Mouse (Mus musculus) neural tube, embryonic 11.5 days (tissue): ENCODE data around the gene Xpo4. TPM values are rescaled to one million over a fixed set of nuclear protein-coding genes. Genes with fewer than 3 reads are reported as not detected.

Source experiments
- polyA plus RNA-seq: library from polyadenylated mRNA; unstranded; fragments of >200 nt; fragmentation: Nextera tagmentation; extraction: Ambion mirVana; gene quantifications from 2 replicates; pipeline ENCODE4 v1.2.1, GENCODE M21; 2014

The Xpo4 gene
- polyA plus RNA-seq, 1 experiment from 2014 or later = 34.5 TPM

Other genes with a start within 250 kb of the Xpo4 start
- gene Ift88, start 241.4 kb downstream of the Xpo4 start, polyA plus RNA-seq = 17.5 and 18.6 TPM in 2 replicates
- 0.48 and 1.7 TPM in 2 replicates for gene Il17d, start 140.7 kb downstream of the Xpo4 start, polyA plus RNA-seq
- 87.5 and 90.4 TPM in 2 replicates for gene Eef1akmt1, start 93.8 kb downstream of the Xpo4 start, polyA plus RNA-seq
- gene Gm49361, start 80.7 kb upstream of the Xpo4 start, polyA plus RNA-seq = not detected in 2 replicates
- 17.5 and 18.0 TPM in 2 replicates for gene Lats2, start 93.0 kb upstream of the Xpo4 start, polyA plus RNA-seq
- 24.1 and 35.0 TPM in 2 replicates for gene Sap18, start 132.8 kb upstream of the Xpo4 start, polyA plus RNA-seq
- gene Ska3, start 160.8 kb upstream of the Xpo4 start, polyA plus RNA-seq = 36.0 and 39.3 TPM in 2 replicates
- 134 and 140 TPM in 2 replicates for gene Mrpl57, start 160.8 kb upstream of the Xpo4 start, polyA plus RNA-seq
- 50.7 and 58.0 TPM in 2 replicates for gene Zdhhc20, start 224.8 kb upstream of the Xpo4 start, polyA plus RNA-seq